Mouse (Mus musculus) brain, embryonic 14.5 days (tissue): ENCODE results near the gene Zfp398.

Experiments used
- CTCF ChIP-seq: fragments of 200-500 bp; IDR thresholded peaks from 2 replicates; pipeline ENCODE4 v1.5.1; 2012; ENCODE audit warnings: inconsistent platforms, mild to moderate bottlenecking, moderate library complexity, borderline replicate concordance; ENCODE audit not compliant: insufficient read depth, insufficient read length; ENCODE audit errors: extremely low read depth
- POLR2A ChIP-seq: fragments of 200-500 bp; IDR thresholded peaks from 2 replicates; pipeline ENCODE4 v1.6.1; 2012; ENCODE audit warnings: mild to moderate bottlenecking, inconsistent platforms, borderline replicate concordance; ENCODE audit not compliant: poor library complexity, insufficient read depth, insufficient read length, severe bottlenecking; ENCODE audit errors: extremely low read depth

- TF ChIP-seq CTCF = no peak
- peak; percentile 89; the same call in 1 of the 2 replicates for TF ChIP-seq POLR2A
Measured at GRCm38 (mm10) chr6:47813257-47813878, 22.1 kb upstream of the Zfp398 start, which contains the start of gene Pdia4.
